ENCODE assay signal across 19 mouse cellular contexts in the genomic region with DNA sequence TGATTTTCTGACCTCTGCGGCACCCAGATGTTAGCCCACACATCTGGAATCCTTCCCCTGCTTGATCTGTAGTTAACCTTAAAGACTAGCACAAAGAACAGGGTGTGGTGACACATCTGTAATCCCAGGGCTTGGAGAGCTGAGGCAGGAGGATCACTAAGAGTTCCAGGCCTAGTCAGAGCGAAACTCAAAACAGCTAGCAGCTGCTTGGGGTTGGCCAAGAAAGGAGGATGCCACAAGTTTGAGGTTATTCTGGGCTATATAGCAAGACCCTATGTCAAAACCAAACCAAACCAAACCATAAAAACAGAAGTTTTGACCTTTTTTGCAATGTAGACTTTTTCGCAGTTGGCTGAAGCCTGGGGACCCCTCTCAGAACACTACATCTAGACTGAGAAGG. TPM values are rescaled to one million over a fixed set of nuclear protein-coding genes. Genes with fewer than 3 reads are reported as not detected.
"Had no signal": no experiment of that assay in that cellular context is flagged by ENCODE, and none has a peak within 500 bp of the region (broad histone marks: within the 10 kb centered on the region; RNA-seq: fewer than 3 reads in every experiment).

No protein-coding gene starts in this region.

- H3K4me3 ChIP-seq: limb, embryonic 12.5 days; limb, embryonic 15.5 days; lung, embryonic 15.5 days; neural tube, embryonic 12.5 days; neural tube, embryonic 15.5 days; stomach, embryonic 15.5 days had no signal

- H3K4me2 ChIP-seq: limb, embryonic 12.5 days; limb, embryonic 15.5 days; liver, embryonic 11.5 days; lung, embryonic 15.5 days; midbrain, embryonic 11.5 days; neural tube, embryonic 12.5 days; neural tube, embryonic 15.5 days; stomach, embryonic 15.5 days had no signal

- DNase-seq: kidney, adult 2 months; liver, postnatal 0 days; lung, postnatal 14 days; midbrain, embryonic 14.5 days; right cerebral cortex, postnatal 25 days; spleen, adult 18-20 months; thymus, postnatal 25 days had no signal

- H3K4me1 ChIP-seq: lung, embryonic 15.5 days; neural tube, embryonic 12.5 days; neural tube, embryonic 15.5 days; stomach, embryonic 15.5 days had no signal

- H3K36me3 ChIP-seq: limb, embryonic 12.5 days; limb, embryonic 15.5 days; lung, embryonic 15.5 days; neural tube, embryonic 12.5 days; neural tube, embryonic 15.5 days; stomach, embryonic 15.5 days had no signal

- H3K9ac ChIP-seq: limb, embryonic 12.5 days; limb, embryonic 15.5 days; liver, embryonic 14.5 days; liver, postnatal 0 days; lung, embryonic 15.5 days; neural tube, embryonic 12.5 days; neural tube, embryonic 15.5 days; stomach, embryonic 15.5 days had no signal

- H3K9me3 ChIP-seq: limb, embryonic 12.5 days; limb, embryonic 15.5 days; lung, embryonic 15.5 days; neural tube, embryonic 12.5 days; neural tube, embryonic 15.5 days; stomach, embryonic 15.5 days had no signal

- H3K27ac ChIP-seq: kidney, postnatal 0 days; limb, embryonic 12.5 days; liver, embryonic 14.5 days; lung, embryonic 15.5 days; neural tube, embryonic 12.5 days; neural tube, embryonic 15.5 days; stomach, embryonic 15.5 days had no signal

- H3K27me3 ChIP-seq: limb, embryonic 12.5 days; limb, embryonic 15.5 days; lung, embryonic 15.5 days; neural tube, embryonic 12.5 days; neural tube, embryonic 15.5 days; stomach, embryonic 15.5 days had no signal

RNA-seq across cellular contexts. Expression of gene Dkk3, which starts 28.2 kb away (rescaled TPM):
- total RNA-seq: megakaryocyte progenitor cell, adult 5-6 weeks; megakaryocyte-erythroid progenitor cell, adult 5-6 weeks had no signal
